Mouse (Mus musculus): ENCODE measurements around the gene Ccdc177.
"Not testable (repeated sequence)": the region's sequence is repeated elsewhere in the genome, so short reads cannot be mapped to it uniquely, and the experiment has no call there.

Ccdc177 gene

GRCm38 (mm10) chr12:80760396-80760801 is at the start of gene Ccdc177:
Gene Ccdc177 (minus strand): TSS chr12:80760687.
- DNase-seq (ENCODE audit: low spot score in 2 of 2): peak; percentile 53 to 61

DNA sequence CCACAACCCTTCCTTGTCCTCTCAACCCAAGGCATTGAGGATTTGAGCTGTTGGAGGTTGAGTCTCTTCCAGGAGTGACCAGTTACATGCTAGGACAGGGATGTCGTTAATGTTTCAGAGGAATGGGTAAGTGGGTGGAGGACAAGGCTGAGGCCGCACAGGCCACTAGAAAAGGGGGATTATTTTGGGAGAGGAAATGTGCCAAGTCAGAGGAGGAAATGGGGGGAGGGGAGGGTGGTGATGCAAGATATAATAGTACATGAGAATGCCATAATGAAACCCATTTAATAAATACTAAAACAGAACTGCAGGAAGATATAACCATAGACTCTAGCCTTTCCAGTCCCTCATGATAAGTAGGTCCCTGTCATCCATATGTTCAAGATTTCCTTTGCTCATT is 49.5 kb upstream of the Ccdc177 start:
- no peak for DNase-seq (ENCODE audit: low spot score in 2 of 2)

- DNase-seq (ENCODE audit: low spot score in 2 of 2): no peak
These were observed 47.1 kb upstream of the Ccdc177 start for GRCm38 (mm10) chr12:80807451-80808085.

DNA sequence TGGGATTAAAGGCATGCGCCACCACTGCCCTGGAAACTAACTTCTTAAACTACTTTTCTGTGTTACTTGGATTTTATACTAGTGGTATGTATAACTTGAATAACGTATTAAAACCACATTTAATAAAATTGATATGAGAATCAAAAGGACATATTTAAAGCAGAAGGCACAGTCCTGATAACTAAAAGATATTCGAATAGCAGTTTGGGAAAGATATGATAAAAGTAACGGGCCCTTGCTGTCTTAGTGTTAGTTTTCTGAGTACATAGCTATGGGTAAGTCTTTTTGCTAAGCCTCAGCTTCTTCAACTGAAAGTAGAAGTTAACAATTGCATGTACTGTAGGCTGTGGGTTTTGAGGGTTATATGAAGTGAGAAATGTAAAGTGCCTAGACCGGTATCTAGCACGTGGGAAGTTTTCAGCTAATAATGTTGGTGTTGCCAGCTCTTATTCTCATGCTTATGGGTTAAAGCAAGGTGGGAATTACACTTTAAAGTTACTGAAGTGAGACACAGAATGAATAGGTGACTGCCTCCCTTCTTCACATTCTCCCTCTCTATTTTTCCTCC is 44.5 kb upstream of the Ccdc177 start:
- no peak for DNase-seq (ENCODE audit: low spot score in 2 of 2)

- DNase-seq (ENCODE audit: low spot score in 2 of 2): no peak
These were observed 43.4 kb upstream of the Ccdc177 start for GRCm38 (mm10) chr12:80803924-80804323.

DNA sequence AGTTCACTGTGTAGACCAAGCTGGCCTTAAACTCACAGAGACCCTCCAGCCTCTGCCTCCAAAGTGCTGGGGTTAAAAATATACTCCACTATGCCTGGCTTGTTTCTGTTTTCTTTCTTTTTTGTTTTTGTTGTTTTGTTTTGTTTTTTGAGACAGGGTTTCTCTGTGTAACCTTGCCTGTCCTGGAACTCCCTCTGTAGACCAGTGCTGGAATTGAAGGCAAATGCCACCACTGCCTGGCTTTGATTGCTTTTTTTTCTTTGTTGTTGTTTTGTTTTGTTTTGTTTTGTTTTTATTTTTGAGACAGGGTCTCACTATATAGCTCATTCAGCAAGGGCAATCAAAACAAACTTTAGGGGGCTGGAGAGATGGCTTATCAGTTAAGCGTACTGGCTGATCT is 41.0 kb upstream of the Ccdc177 start:
- no peak for DNase-seq (ENCODE audit: low spot score in 2 of 2)

- no peak for DNase-seq (ENCODE audit: low spot score in 2 of 2)
These were observed 39.7 kb upstream of the Ccdc177 start for GRCm38 (mm10) chr12:80800156-80800555.

- no peak for DNase-seq (ENCODE audit: low spot score in 2 of 2)
These were observed 37.8 kb upstream of the Ccdc177 start for GRCm38 (mm10) chr12:80798271-80798670.

DNA sequence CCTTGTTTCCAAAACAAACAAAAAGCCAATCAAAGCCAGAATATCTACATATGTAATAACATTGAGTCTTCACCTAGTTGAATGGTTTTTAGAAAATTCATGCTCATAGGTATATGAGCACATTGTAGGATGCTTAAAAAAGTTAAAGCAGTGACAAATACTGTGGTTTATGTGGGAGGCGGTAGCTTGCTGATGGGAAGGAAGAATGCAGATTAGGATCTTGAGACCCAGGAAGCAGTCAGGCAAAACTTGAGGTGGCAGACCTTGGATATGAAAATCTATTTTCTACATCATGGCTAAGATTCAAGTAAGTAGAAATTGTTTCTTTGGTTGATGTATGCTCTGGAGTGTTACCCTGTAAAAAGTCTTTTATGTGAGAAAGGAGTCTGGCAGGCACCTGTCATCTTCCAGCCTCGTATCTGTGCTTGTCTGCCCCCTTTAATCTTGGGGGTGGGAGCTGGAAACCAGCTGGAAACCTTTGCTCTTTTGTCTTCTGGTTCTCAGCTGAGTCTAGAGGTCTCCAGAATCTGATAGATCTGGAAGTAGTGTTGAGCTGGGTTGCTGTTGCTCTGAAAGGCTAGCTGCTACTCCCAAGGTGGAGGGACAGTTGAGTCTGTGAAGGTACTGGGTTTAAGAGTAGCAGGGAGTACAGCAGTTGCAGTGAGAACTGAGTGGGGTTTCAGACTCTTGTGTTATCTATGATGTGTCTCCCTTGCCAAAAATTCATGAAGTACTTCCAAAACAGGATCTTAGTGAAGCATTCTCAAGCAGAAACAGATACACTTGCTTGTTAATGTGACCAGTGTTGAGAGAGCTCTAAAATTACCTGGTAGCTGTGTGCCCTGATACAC is 34.7 kb upstream of the Ccdc177 start:
- DNase-seq (ENCODE audit: low spot score in 2 of 2): no peak

DNA sequence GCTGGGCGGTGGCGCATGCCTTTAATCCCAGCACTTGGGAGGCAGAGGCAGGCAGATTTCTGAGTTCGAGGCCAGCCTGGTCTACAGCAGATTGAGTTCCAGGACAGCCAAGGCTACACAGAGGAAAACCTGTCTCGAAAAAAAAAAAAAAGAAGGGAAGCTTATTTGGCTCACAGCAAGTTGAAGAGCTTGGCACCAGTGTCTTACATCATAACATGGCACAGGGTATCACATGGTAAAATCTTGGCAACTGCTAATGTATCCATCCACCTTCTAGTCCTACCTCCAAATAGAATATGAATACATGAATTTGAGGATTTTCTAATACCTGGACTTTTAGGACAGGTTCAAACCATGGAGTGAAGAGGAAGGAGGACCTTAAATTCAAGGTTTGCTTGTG is 34.0 kb upstream of the Ccdc177 start:
- DNase-seq (ENCODE audit: low spot score in 2 of 2): no peak

DNA sequence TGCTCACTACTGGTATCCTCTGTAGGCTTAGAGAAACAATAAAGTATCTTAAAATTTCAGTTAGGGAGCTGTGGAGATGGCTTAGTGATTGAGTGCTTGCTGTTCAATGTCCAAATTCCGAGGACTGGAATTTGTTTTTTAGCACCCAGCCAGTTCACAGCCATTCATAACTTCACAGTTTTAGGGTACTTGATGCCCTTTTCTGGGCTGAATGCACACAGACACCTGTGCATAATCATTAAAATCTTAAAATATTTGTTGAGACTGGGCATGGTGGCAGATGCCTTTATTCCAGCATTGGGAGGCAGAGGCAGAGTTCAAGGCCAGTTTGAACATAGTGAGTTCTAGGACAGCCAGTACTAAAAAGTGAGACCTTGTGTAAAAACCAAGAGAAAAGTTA is 33.0 kb upstream of the Ccdc177 start:
- DNase-seq (ENCODE audit: low spot score in 2 of 2): no peak

GRCm38 (mm10) chr12:80792867-80793266 is 32.4 kb upstream of the Ccdc177 start:
- peak; percentile 88 to 92 for DNase-seq (ENCODE audit: low spot score in 2 of 2)

DNA sequence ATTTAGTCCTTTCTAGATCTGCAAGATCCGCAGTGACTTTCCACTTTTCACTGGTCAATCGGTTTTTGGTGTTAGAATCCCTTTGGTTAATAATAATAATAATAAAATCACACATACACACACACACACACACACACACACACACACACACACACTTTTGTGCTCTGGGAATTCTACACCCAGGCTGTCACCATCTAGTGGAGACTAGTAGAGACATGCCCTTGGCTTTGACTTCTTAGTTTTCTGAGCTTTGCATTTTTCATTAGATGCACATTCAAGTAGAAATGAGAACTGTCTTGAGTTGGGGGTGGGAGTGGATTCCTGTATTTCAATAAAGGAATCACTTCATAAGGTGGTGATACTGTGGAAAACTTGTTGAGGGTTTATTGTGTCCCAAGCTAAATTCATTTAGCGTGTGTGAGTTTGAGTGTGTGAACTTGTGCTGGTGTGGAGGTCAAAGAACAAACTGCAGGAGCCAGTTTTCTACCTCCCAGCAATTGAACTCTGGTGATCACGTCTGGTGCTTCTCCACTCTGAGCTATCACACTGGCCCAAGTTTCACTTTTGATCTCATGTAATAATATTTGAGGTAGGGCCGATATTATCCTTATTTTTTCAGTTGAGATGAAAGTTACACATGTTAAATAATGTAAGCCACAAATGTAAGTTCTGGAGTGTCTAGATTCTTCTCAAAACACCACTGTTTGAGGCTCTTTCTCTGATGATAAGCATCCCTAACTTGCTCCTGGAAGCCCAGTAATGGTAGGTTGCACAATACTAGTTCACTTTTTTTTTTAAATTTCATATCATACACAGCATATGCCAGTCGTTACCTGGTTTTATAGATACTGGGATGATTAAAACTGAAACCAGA is 31.3 kb upstream of the Ccdc177 start:
- DNase-seq (ENCODE audit: low spot score in 2 of 2): no peak

DNA sequence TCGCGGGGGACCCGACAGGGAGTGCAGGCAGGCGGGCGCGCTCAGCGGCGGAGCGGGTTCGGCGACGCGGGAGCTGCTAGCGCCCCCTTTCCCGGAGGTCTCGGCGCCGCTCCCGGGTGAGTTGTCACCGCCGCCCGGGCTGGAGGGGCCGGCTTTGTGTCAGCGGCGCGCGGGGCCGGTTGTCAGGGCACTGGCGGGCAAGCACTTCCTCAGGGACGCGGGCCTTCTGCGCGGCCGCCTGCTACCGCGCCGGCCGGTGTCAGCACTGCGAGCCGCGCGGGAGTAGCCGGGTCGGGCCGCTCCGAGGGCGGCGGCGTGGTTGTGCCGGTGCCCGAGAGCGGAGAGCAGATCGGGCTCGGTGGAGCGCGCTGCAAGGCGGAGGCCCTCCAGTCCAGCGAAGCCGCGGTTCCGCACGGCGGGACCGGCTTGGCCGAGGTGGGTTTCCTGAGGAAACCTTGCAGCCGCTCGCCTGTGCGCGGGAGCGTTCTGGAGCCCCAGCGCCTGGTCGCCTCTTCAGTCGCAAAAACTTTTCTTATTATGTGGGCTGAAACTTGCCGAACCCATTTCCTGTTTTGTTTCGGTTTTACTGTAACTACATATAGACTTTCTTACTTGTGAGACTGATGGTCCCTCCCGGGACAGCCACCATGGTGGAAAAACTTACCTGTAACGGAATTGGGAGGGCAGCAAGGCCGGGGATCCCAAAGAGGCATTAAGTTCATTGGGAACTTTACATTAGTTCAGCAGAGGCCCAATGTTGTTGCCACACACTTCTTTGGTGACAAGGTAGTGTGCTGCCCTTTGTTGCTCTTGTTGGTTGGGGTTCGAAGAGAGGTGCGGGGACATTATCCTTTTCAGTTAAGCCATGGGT is 30.4 kb upstream of the Ccdc177 start:
- DNase-seq (ENCODE audit: low spot score in 2 of 2): peak; percentile 65 to 68

- DNase-seq (ENCODE audit: low spot score in 2 of 2): peak; percentile 98 to 99
These were observed 29.6 kb upstream of the Ccdc177 start, which contains the start of gene Susd6 for GRCm38 (mm10) chr12:80789849-80790694. Gene Susd6 (plus strand): TSS chr12:80790510.

DNA sequence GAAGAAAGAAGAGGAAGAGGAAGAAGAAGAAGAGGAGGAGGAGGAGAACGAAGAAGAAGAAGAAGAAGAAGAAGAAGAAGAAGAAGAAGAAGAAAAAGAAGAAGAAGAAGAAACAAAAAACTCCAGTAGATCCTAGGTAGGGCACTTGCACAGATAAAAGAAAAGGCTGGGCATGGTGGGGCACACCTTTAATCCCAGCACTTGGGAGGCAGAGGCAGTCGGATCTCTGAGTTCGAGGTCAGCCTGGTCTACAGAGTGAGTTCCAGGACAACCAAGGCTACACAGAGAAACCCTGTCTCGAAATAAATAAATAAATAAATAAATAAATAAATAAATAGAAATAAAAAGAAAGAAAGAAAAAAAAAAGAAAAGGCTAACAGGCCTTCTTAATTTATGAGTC is 28.8 kb upstream of the Ccdc177 start:
- DNase-seq (ENCODE audit: low spot score in 2 of 2): not testable (repeated sequence)

GRCm38 (mm10) chr12:80788188-80788587 is 27.7 kb upstream of the Ccdc177 start:
- DNase-seq (ENCODE audit: low spot score in 2 of 2): no peak

DNA sequence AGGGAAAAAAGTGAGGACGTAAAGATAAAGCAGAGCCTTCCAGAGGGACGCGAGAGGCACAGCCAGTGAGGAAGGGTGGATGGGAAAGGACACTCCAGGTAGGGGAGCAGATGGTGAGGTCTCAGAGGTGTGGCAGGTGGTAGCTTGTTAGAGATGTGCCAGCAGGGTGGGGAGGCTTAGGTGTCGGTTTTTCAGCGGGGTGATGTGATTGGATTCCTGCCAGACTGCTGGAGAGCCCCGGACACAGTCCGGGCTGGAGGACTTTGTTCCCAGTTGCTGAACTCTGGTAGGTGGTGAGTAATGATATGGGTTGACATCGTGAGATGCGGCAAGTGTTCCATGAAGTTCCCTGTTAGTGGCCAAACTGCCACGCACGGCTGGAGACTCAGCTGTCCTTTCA is 27.1 kb upstream of the Ccdc177 start:
- DNase-seq (ENCODE audit: low spot score in 2 of 2): no peak

DNA sequence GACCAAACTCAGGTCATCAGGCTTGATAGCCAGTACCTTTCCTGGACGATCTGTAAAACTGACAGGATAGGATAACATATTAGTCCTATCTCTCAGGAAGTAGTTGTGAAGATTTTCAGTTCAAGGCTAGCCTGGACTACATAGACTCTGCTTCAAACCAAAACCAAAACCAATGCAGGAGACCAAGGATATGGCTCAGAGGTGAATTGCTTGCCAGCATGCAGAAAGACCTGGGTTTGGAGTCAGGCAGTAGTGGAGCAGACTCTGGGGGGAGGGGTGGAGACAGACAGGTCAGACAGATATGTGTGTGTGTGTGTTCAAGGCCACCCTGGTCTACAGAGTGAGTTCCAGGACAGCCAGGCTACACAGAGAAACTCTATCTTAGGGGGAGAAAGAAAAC is 26.1 kb upstream of the Ccdc177 start:
- no peak for DNase-seq (ENCODE audit: low spot score in 2 of 2)

DNA sequence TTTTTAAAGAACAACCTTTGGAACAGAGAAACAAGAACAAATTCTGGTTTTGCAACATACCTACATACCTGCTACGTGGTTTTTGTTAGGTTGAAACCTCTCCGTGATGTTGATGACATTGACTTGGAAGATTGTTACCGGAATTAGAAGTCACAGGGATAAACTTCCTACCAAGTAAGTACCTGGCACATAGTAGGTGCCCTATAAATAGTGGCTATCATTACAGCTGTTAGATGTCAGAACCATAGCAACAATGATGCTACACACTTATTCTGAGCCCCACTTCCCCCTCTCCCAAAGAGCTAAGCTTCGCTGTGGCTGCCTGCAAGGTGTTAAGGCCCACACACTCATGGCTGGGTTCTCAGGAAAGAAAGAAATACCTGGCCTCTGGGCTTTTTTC is 25.1 kb upstream of the Ccdc177 start:
- no peak for DNase-seq (ENCODE audit: low spot score in 2 of 2)

Measured in spleen, postnatal 36 days (tissue).